Mouse (Mus musculus) hindbrain, embryonic 16.5 days (tissue): ENCODE measurements at regions not wholly inside any gene's neighbourhood (a gene's known extent, or its start where the extent isn't known, plus 50 kb on each side); places are given as distances from the start of the nearest gene placed in this dataset.
A peak's percentile ranks its signal among the peaks of the same experiment; 100 is the strongest.

Source experiments
- ATAC-seq: fragments of 200-750 bp; cut with Nextera tagmentation; 2 replicates; pipeline ENCODE4 v1.8.0; 2017; ENCODE audit warnings: moderate TSS enrichment, moderate library complexity
- H3K27ac ChIP-seq: fragments of 300-500 bp; sonication (generic); 2 replicates; pipeline ENCODE4 v1.5.1; 2014; ENCODE audit warnings: low read depth, mild to moderate bottlenecking, control low read depth, low read length, moderate library complexity
- H3K27me3 ChIP-seq: fragments of 300-500 bp; sonication (generic); replicated peaks from 2 replicates; pipeline ENCODE4 v1.6.1; 2014; ENCODE audit warnings: low read length; ENCODE audit not compliant: control insufficient read depth, insufficient read depth
- H3K36me3 ChIP-seq: fragments of 300-500 bp; sonication (generic); 2 replicates; pipeline ENCODE4 v1.6.1; 2014; ENCODE audit warnings: mild to moderate bottlenecking, low read length, moderate library complexity, mixed read lengths; ENCODE audit not compliant: control insufficient read depth, insufficient read depth
- H3K4me1 ChIP-seq: fragments of 300-500 bp; sonication (generic); 2 replicates; pipeline ENCODE4 v1.6.1; 2014; ENCODE audit warnings: low read depth, low read length; ENCODE audit not compliant: control insufficient read depth, insufficient read depth
- H3K4me2 ChIP-seq: fragments of 300-500 bp; sonication (generic); 2 replicates; pipeline ENCODE4 v1.6.1; 2014; ENCODE audit warnings: mild to moderate bottlenecking, low read length, control low read depth, moderate library complexity
- H3K4me3 ChIP-seq: fragments of 300-500 bp; sonication (generic); 2 replicates; pipeline ENCODE4 v1.5.1; 2014; ENCODE audit warnings: mild to moderate bottlenecking, low read length, control low read depth, moderate library complexity
- H3K9ac ChIP-seq: fragments of 300-500 bp; sonication (generic); 2 replicates; pipeline ENCODE4 v1.6.1; 2014; ENCODE audit warnings: low read depth, mild to moderate bottlenecking, control low read depth, low read length, moderate library complexity
- H3K9me3 ChIP-seq: fragments of 300-500 bp; sonication (generic); 2 replicates; pipeline ENCODE4 v1.6.1; 2014; ENCODE audit warnings: mild to moderate bottlenecking, low read length, moderate library complexity; ENCODE audit not compliant: control insufficient read depth
- WGBS: fragments of 180-500 bp; shearing (Covaris S2); extraction: QIAGEN DNeasy Blood & Tissue Kit; methylation state at CpG from one replicate; pipeline ENCODE4 v1.1.7; 2014; 5-methylcytosine and 5-hydroxymethylcytosine counted together

- Histone ChIP-seq H3K27me3 (no peaks in the 10 kb centered on the region), H3K27ac (peak overlapping the region; percentile 18; the same call in 1 of the 2 replicates), H3K4me1 (peaks cover 9% of the 10 kb centered on the region), H3K9ac (no peak overlapping the region), H3K4me3 (no peak overlapping the region), H3K4me2 (no peak overlapping the region), H3K36me3 (no peaks in the 10 kb centered on the region), H3K9me3 (no peaks in the 10 kb centered on the region)
- WGBS: 14% methylated on average over 3 of the region's 3 CpGs
- peak; percentile 72 for ATAC-seq
Measured at GRCm38 (mm10) chr14:101353009-101353378, 152.9 kb upstream of the Prr30 start.

- no peak overlapping the region for H3K4me2 ChIP-seq
- WGBS: 6% methylated on average over 6 of the region's 6 CpGs
- H3K27me3 ChIP-seq: no peaks in the 10 kb centered on the region
- H3K4me3 ChIP-seq: no peak overlapping the region
- H3K36me3 ChIP-seq: no peaks in the 10 kb centered on the region
- ATAC-seq: peak; percentile 98
- no peak overlapping the region for H3K9ac ChIP-seq
- peaks cover 9% of the 10 kb centered on the region for H3K4me1 ChIP-seq
- no peaks in the 10 kb centered on the region for H3K9me3 ChIP-seq
- peak overlapping the region; percentile 57 for H3K27ac ChIP-seq
Measured at GRCm38 (mm10) chr14:101352046-101353008, 152.2 kb upstream of the Prr30 start.

GRCm38 (mm10) chr14:101340331-101340730, 140.2 kb upstream of the Prr30 start:
- 90% methylated on average over 1 of the region's 1 CpGs for WGBS
- no peak for ATAC-seq

GRCm38 (mm10) chr14:101332015-101332414, 131.9 kb upstream of the Prr30 start:
- WGBS: 33% methylated on average over 4 of the region's 4 CpGs
- no peaks in the 10 kb centered on the region for H3K9me3 ChIP-seq
- no peaks in the 10 kb centered on the region; the same call in 1 of the 2 replicates for H3K27me3 ChIP-seq
- H3K36me3 ChIP-seq: no peaks in the 10 kb centered on the region
- H3K4me2 ChIP-seq: no peak overlapping the region
- peak; percentile 70 for ATAC-seq
- peaks cover 2% of the 10 kb centered on the region for H3K4me1 ChIP-seq
- no peak overlapping the region for H3K9ac ChIP-seq
- no peak overlapping the region for H3K4me3 ChIP-seq
- H3K27ac ChIP-seq: no peak overlapping the region

More at GRCm38 (mm10) chr14:101340331-101340730, 140.2 kb upstream of the Prr30 start:
- Histone ChIP-seq H3K36me3 (no peaks in the 10 kb centered on the region), H3K27me3 (no peaks in the 10 kb centered on the region), H3K4me3 (no peak overlapping the region), H3K27ac (no peak overlapping the region), H3K4me2 (no peak overlapping the region), H3K4me1 (no peaks in the 10 kb centered on the region), H3K9ac (no peak overlapping the region), H3K9me3 (no peaks in the 10 kb centered on the region)

- peak; percentile 88 for ATAC-seq
- no peaks in the 10 kb centered on the region for H3K36me3 ChIP-seq
- H3K4me1 ChIP-seq: peaks cover 4% of the 10 kb centered on the region
- no peak overlapping the region for H3K27ac ChIP-seq
- H3K27me3 ChIP-seq: no peaks in the 10 kb centered on the region; the same call in 1 of the 2 replicates
- H3K4me2 ChIP-seq: no peak overlapping the region
- H3K9me3 ChIP-seq: no peaks in the 10 kb centered on the region
- H3K9ac ChIP-seq: no peak overlapping the region
- H3K4me3 ChIP-seq: no peak overlapping the region
- WGBS: 20% methylated on average over 6 of the region's 6 CpGs
Measured at GRCm38 (mm10) chr14:101327421-101327820, 127.3 kb upstream of the Prr30 start.

GRCm38 (mm10) chr14:101326477-101326941, 126.4 kb upstream of the Prr30 start:
- no peak overlapping the region for H3K9ac ChIP-seq
- no peaks in the 10 kb centered on the region; the same call in 1 of the 2 replicates for H3K27me3 ChIP-seq
- no peak overlapping the region for H3K4me2 ChIP-seq
- no peaks in the 10 kb centered on the region for H3K36me3 ChIP-seq
- 0 out of 2 replicates have a peak, but pooled peaks cover 3% of the 10 kb centered on the region for H3K4me1 ChIP-seq
- ATAC-seq: peak; percentile 48
- no peaks in the 10 kb centered on the region for H3K9me3 ChIP-seq
- no peak overlapping the region for H3K27ac ChIP-seq
- no peak overlapping the region for H3K4me3 ChIP-seq
- WGBS: 44% methylated on average over 12 of the region's 12 CpGs

- Histone ChIP-seq H3K27me3 (no peaks in the 10 kb centered on the region), H3K9ac (no peak overlapping the region), H3K4me2 (no peak overlapping the region), H3K27ac (no peak overlapping the region), H3K36me3 (no peaks in the 10 kb centered on the region), H3K4me1 (0 out of 2 replicates have a peak, but pooled peaks cover 3% of the 10 kb centered on the region), H3K4me3 (no peak overlapping the region), H3K9me3 (no peaks in the 10 kb centered on the region)
- ATAC-seq: no peak
- 90% methylated on average over 6 of the region's 6 CpGs for WGBS
Measured at GRCm38 (mm10) chr14:101323361-101323760, 123.2 kb upstream of the Prr30 start.

GRCm38 (mm10) chr14:101307920-101308319, 107.8 kb upstream of the Prr30 start:
- Histone ChIP-seq H3K36me3 (no peaks in the 10 kb centered on the region), H3K27ac (no peak overlapping the region), H3K9ac (no peak overlapping the region), H3K4me3 (no peak overlapping the region), H3K4me1 (no peaks in the 10 kb centered on the region), H3K9me3 (no peaks in the 10 kb centered on the region), H3K27me3 (no peaks in the 10 kb centered on the region), H3K4me2 (no peak overlapping the region)
- no peak for ATAC-seq

GRCm38 (mm10) chr14:101304487-101305032, 104.4 kb upstream of the Prr30 start:
- H3K4me3 ChIP-seq: no peak overlapping the region
- no peak for ATAC-seq
- H3K27ac ChIP-seq: no peak overlapping the region
- H3K27me3 ChIP-seq: no peaks in the 10 kb centered on the region
- no peaks in the 10 kb centered on the region for H3K4me1 ChIP-seq
- H3K9ac ChIP-seq: no peak overlapping the region
- H3K9me3 ChIP-seq: no peaks in the 10 kb centered on the region
- H3K36me3 ChIP-seq: no peaks in the 10 kb centered on the region
- 56% methylated on average over 4 of the region's 4 CpGs for WGBS
- H3K4me2 ChIP-seq: no peak overlapping the region
